Mouse (Mus musculus): ENCODE data around the gene Serpinb9.
A peak's percentile ranks its signal among the peaks of the same experiment; 100 is the strongest.
"Not testable (repeated sequence)": the region's sequence is repeated elsewhere in the genome, so short reads cannot be mapped to it uniquely, and the experiment has no call there.

Serpinb9 gene

DNA sequence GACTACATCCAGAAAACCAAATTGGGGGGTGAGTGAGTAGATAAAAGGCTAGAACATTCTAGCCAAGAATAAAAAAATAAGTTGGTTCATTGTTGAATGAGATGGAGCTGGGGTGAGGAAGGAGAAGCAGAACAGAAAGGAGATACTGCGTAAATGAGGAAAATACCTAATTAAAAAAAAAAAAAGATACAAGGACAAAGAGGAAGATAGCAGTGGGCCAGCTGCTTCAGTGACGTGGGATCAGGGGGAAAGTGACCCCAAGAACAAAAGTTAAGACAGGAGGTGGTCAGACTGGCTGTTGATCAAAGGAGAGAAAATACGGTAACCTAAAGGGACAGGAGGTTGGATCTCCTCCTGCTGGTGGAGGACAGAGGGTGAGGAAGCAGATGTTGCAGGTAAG, at the start of gene Serpinb9:
TSS of gene Serpinb9 (plus strand) at position 301 of the 400 bp plus-strand sequence.
- no peak for DNase-seq (ENCODE audit: low read depth, low spot score)

DNA sequence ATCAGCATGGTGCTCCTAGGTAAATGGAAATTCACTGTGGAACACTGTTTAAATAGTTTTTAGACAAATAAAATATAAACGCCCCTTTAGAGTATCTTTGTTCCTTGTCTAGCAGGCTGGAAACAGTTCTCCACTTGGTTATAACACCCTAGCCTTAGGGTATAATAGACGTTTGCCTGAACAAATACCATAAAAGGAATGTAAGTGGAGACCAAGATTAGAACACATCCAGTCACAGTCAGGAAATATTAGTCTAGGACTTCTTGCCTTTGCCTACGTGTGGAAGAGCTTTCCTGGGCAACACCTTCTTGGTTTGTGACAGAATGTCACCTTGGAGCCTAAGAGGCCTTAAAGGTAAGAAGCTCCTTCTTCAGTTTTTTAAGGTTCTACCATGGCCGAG, 46.5 kb upstream of the Serpinb9 start:
- DNase-seq (ENCODE audit: low read depth, low spot score): no peak

DNA sequence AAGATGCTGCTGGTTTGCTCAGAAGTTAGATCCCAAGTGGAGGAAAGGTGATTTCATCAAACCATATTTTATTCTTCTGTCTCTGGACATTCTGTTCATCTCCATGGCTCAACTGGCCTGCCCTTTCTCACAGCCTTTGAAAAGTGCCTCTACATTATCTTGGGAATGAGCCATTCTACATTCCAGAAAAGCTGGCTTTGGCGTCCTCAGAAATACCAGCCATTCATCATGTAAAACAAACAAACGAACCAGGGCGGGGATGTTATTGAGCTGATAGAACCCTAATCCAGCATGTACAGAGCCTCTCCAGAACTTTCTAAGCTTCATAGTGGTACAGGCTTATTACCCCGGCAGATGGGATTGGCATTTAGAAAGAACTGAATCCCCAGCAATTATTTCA, 45.1 kb upstream of the Serpinb9 start:
- DNase-seq (ENCODE audit: low read depth, low spot score): no peak

DNA sequence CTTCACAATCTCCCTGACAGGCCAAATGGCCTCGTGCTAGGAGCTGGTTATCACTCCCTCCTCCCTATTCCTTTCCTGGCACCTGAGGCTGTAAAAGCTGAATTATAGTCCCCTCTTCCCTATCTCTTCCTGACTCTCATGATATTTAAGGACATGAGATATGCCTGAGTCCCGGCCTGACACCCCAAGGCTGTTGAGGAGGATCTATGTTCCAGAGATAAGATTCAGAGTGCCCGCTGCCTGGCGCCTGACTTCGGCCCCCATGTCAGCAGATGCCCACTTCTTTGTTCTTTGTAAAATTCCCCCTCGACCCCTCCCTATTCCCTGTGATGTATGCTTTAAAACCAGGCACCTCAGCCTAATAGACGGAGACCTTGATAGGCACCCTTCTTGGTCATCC, 44.5 kb upstream of the Serpinb9 start:
- DNase-seq (ENCODE audit: low read depth, low spot score): not testable (repeated sequence)

DNA sequence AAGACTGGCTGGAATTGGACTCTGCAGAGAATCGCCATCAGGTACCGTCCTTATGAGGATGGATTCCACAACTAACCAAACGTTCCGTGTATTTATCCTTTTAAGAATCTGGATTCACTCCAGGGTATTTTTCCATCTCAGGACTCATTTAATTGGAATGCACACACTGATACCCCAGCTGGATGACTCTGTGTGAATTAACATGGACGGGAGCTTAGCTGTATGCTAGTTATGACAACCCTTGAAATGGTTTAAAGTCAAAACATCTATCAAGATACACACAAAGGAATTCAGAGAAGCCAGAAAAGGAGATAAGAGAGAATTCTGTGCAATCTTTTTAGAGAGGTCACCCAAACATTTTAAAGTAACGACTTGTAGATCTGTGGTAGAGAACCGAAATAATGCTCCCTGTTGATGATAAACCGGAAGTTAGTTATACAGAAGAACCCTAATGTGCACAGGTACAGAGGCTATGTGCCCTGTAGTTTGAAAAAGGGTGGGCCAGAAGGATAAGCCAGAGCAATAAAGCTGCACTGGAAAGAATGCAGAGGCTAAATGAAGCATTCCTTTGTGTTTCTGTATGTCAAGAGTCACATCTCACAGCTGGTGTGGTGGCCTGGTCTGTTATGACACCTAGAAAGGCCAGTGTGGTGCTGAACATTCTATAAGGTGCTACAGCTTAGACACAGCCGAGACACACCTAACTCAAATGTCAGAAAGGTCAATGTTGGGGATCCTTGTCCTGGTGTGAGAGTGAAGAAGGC, 38.9 kb upstream of the Serpinb9 start:
- no peak for DNase-seq (ENCODE audit: low read depth, low spot score)

DNA sequence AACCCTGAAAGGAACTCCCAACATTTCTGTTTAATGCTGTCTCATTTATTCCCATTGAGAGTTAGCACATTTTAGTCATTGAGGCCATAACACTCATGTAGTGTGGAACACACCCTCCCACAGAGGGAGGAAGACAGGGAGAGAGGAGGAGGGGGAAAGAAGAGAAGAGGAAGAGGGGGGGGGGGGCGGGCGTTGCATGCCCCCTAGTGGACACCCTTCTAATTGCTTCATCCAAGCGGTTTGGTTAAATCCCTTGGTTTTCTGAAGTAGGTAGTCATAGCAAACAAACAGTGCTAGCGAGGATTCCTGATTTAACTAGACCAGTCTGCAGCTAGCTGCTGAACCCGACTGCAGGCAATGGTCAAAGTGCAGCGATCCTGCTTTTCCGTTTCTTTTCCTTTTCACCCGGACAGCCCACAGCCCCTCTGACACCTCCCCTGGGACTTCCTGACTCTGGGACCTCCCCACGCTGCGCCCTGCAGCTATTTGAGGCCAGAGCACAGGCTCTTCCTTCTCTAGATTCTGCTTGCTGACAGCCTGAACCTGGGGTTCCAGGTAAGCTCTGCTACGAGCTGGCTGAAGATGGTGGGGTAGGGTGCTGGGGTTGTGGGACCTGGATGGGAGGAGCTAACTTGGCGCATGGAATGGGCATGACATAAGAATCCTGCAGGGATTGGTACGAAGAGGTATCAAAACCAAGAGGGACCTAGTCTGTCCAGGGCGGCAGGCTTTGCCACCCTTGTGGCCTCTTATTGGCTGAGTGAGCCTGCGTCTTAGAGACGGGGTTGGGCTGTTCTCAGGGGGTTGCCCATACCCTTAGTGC, 37.9 kb upstream of the Serpinb9 start, which contains the start of gene Serpinb6b:
TSS of gene Serpinb6b (plus strand) at position 221 of the 823 bp plus-strand sequence.
- DNase-seq (ENCODE audit: low read depth, low spot score): peak; percentile 24

DNA sequence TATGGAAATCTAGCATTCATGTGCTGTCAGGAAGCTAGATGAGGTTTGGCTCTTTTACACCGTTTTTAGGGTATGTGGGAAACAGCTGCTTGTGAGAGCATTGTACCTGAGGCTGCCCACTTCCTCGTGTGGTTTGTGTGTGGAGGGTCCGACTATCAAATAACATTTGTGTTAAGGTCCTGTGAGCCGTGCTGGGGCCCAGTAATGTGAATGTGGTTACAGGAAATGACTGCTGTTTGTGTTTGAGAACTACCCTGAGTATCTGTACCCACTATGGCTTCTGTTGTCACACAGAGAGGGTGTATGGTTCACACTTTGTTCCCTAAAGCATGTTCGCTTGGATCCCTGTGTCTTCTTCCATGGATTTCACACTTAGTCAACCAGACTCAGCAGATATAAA, 36.9 kb upstream of the Serpinb9 start:
- DNase-seq (ENCODE audit: low read depth, low spot score): no peak

DNA sequence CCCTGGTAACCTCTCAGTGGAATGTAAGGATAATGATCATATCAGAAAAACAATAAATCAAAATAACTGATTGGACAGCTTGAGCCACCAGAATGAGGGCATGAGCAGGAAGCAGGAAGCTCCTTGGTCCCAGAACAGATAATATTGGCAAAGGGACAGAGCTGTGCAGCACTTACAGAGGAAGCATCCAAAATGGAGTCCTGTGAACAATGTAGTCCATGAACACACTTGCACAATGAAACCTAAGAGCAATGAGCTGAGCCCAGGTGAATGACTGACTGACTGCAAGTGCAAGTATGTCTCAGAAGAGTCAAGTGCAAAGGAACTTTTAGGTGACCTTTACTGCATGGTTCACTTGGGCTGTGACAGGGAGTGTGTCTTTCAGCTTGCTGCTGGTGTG, 35.8 kb upstream of the Serpinb9 start:
- no peak for DNase-seq (ENCODE audit: low read depth, low spot score)

DNA sequence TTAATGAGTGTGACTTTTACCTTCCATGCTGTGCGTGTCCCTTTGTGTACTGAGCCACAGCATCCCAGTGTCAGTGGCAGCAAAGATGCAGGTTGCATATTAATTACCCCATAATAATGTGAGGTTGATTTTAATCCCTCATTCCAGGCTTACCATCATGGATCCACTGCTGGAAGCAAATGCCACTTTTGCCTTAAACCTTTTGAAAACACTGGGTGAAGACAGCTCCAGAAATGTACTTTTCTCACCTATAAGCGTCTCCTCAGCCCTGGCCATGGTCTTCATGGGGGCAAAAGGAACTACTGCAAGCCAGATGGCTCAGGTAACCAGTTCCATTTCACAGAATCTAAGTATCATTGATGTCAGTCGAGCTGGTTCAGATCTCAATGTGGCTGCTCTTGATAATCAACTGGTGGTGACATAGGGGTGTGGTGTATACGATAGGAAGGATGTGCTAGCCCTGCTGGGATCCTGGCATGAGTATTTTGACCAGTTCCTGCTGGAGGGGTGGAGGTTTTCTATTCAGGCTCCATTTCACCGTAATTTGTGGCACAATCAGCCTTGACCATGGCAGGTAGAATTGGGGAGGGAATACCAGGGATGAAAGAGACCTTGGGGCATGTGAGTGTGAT, 34.6 kb upstream of the Serpinb9 start:
- DNase-seq (ENCODE audit: low read depth, low spot score): no peak

DNA sequence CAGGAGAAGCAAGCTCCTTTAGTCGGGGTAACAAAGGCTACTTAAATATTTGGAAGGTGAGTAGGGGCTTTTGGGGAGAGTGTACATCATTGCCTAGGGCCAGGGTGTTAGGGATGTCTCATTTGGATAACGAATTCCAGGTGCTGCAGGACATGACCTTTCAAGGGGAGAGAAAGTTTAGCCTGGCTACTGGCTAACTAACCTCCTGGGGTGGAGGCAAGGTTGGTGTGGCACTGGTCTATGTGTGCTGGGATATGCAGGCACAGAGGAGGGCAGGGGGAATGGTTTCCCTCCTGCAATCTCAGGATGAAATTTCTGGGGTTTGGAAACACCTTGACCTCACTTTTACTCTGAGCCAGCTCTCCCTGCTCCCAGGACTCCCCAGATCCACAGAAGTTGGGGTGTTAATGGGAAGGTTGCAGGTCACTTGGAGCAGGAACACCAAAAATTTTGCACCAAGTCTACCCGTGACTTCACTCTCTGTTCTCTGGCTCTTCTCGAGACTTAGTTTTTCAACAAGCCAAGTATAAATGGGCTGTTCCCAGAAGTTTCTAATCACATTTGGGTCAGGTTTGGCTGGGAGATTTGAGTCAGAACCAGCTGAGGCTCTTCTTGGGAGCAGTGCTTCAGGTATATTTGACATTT, 33.9 kb upstream of the Serpinb9 start:
- no peak for DNase-seq (ENCODE audit: low read depth, low spot score)

DNA sequence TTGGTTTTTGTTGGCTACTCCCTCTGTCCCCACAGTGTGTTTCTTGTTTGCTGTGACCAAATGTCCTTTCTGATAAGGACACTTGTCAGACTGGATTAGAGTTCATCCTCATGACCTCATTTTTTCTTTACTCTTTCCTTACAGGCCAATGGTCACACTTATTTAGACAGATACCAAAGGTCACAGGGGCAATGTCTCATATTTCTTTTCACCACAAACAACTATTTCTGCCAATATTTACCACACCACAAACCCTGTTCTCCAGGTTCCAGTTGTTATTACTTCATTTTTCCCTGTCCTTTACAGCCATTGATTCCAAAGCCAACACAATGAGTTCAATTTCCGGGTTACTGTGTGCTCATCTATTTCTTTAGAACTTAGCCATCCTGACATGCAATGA, 33.4 kb upstream of the Serpinb9 start:
- DNase-seq (ENCODE audit: low read depth, low spot score): no peak

DNA sequence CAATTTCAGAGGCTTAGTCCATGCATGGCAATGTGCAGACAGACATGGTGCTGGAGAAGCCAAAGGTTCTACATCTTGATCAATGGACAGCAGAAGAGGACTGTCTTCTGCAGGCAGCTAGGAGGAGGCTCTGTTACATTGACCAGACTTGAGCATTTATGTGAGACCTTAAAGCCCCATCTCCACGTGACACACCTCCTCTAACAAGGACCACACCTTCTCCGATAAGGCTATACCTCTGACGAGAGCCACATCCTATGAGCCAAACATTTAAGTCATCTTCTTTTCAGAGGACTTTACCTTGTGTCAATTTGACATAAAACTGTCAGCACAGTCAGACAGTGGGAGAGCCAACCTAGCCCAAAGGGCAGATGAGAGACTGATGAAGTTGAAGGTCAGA, 32.3 kb upstream of the Serpinb9 start:
- DNase-seq (ENCODE audit: low read depth, low spot score): no peak

DNA sequence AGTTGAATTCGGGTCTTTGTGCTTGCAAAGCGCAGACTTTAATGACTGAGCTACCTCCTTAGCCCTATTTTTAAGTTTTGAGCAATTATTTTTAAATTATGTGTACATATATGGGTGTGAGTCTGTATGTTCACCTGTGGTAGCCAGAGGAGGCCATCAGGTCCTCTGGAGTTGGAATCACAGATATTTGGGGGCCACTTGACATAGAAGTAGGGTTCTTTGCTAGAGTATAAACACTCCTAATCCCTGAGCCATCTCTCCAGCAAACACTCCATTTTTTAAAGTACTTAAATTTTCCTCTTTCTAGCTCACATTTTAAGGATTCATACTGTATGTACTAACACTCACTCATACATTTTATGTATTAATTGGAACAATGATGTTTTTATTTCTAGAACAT, 28.8 kb upstream of the Serpinb9 start:
- DNase-seq (ENCODE audit: low read depth, low spot score): no peak

DNA sequence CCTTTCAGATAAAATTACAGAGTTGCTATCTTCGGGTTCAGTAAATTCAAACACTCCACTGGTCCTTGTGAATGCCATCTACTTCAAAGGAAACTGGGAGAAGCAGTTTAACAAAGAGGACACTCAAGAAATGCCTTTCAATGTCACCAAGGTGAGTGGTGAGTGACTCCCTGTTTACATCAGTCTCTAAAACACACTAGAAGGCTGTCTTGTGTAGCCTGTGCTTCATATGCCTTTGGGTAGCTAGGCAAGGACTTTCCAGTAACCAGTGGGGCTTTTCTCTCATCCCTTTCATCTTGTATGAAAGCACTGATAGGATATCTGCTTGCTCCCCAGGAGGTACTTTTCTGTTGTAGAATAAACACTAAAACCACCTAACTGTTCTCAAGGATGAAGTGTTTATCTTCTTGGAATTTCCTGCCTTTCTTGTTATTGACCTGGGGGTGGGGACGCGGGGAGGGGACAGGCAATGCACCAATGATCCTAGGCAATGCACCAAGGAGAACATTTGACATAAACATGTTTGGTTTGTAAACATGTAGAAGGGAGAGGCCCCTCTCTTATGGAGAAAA, 28.1 kb upstream of the Serpinb9 start:
- DNase-seq (ENCODE audit: low read depth, low spot score): peak; percentile 9

DNA sequence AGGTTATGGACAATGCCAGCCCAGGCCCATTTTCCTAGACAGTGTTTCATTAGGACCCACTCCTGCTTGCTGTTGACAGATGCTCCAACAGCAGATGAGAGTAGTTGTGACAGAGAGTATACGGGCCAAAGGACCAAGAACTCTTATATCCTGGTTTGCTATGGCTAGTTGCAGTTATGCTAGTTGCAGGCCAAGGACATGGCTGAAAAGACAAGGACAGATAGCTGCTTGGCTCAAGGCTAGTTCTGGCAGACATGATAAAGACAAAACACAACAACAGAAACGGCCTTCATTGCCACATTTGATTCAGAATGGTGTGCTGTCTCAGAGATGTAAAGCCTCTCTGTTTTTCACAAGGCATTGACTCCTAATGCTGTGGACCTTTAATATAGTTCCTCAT, 27.3 kb upstream of the Serpinb9 start:
- DNase-seq (ENCODE audit: low read depth, low spot score): no peak

DNA sequence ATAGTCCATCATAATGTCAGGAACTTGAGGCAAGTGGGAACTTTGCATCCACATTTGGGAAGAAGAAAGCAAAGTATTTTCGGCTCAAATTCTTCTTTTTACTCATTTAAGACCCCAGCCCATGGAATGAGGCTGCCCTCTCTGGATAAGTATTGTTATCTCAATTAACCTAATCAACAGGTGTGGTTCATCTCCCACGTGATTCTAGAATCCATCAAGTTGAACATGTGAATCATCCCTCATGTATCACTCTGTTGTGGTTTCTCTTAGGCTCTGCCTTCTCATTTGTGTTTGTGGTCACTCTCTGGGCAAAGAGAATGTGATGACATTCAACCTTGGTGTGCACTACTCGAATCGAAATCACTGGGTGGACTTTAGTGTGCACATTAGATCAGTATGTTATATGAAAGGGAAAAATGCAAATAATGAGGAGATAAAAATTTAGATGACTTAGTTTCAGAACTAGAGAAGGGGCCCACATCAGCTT, 20.5 kb upstream of the Serpinb9 start:
- no peak for DNase-seq (ENCODE audit: low read depth, low spot score)

DNA sequence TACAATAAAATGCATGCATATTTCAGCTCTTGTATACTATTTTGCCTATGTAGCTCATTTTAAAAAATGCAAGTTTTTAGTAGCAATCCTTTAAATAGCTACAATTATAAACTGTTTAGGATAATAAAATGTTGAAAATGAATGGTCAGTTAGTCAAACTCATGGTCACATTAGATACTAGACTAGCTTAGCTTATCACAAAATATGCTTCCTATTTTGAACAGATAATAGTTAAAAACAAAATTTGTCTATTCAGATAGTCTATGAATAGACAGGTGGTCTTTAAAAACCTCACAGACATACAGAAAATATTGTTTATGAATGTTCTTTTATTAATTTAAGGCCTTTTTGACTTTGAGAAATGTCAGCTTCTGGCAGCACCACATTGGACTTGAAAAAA, 16.8 kb upstream of the Serpinb9 start:
- DNase-seq (ENCODE audit: low read depth, low spot score): no peak

DNA sequence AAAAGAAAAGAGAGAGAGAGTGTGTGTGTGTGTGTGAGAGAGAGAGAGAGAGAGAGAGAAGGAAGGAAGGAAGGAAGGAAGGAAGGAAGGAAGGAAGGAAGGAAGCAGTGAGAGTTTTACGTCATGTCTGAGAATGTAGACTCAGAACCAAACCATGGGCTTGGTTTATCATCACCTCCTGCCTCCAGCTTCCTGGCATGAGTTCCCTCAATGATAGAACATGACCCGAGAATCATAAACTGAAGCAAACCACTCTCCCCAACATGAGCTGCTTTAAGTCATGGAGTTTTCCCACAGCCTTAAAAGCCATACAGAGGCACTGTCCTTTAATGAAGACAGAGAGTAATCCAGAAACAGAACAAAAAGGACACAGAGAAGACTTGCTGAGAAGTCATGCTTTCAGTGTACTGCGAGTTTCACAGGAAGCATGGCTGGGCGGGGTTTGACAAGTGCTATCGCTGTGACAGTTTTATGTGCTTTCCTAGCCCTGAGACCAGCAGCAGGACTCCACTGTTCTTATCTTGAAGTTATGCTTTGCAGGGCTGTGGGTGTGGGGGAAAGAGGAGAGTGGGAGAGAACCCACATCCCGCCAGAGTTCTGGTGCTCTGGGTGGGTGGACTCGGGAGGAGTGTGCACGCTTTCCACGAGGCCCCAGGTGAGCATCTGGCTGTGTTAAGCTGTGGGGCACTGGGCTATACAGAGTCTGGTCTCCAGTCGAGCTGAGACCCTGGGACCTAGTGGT, 9.7 kb upstream of the Serpinb9 start:
- peak; percentile 8 for DNase-seq (ENCODE audit: low read depth, low spot score)

DNA sequence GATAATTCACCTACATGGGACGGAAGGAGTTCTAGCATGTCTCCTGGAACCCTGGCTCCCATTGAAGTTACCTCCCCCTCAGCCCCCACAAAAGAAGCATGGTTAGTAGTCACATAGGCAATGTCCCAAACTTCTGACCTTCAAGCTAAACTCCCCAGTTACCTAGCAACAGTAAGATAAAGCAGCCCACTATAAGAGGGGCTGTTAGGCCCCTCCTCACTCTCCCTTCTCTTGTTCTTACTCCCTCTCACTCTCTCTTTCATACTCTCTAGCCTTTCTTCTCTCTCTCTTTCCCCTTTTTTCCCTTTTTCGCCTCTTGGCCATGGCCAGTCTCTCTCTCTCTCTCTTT, 9.2 kb upstream of the Serpinb9 start:
- peak; percentile 22 for DNase-seq (ENCODE audit: low read depth, low spot score)

DNA sequence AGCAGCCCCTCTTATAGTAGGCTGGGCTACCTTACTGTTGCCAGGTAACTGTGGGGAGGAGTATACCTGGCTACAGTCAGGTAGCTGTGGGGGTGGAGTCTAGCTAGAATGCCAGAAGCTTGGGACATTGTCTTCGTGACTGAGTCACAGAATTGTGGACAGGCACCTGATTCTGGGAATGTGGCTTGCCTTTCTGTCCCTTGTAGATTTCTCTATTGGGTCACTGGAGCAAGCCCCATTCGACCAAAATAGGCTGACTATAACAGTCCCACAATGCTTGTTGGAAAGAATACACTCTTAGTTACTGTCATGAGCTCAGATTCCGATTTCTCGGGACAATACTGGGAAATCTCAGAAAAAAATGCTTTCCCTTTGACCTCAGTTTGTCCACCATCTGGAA, 8.0 kb upstream of the Serpinb9 start:
- DNase-seq (ENCODE audit: low read depth, low spot score): no peak

DNA sequence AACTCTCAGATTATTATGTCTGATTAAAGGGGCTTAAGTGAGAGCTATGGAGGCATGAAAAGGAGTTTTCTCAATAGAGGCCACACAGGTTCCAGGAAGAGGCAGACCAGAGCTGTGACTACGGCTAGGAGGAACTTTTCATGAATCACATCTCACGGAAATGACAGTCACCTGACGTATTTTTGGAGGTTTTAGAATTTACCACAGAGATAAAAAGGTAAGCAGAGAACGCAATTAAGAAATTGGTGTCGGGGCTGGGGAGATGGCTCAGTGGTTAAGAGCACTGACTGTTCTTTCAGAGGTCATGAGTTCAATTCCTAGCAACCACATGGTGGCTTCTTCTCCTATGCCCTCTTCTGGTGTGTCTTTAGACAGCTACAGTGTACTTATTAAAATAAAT, 1.7 kb upstream of the Serpinb9 start:
- DNase-seq (ENCODE audit: low read depth, low spot score): no peak

Data from R1 (cell line).